Mouse (Mus musculus) regulatory T cell (primary cell): Measurements from ENCODE around the gene Igfbp1.

Source experiments
- in situ Hi-C: fragments of 300-600 bp; cut with MboI, MseI; formaldehyde crosslinking; loops from one replicate; pipeline ENCODE4 v1.15.1; 2025; ENCODE audit warnings: high pct_unique_total_duplicates

The Igfbp1 gene

GRCm38 (mm10) chr11:7228107-7228506 is 30.5 kb downstream of the Igfbp1 start:
- in situ Hi-C loops, result no loop called here

DNA sequence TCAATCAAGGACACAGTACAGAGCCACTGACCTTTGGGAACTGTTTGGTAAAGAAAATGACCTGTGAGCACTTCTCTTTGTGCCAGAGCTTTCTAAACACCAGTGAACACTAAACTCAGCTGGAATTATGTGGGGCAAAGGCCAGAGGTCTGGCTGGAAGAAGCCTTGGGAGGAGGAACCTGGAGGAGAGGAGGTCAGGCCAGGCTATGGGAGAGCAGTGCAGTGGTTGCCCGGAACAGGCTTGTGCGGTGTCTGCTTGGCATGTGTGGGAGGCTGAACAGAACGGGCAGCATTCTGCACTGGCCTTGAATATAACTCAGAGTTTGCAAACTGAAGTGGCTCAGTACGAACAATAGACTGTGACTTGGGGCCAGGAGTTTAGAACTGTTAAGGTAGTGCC is 32.4 kb downstream of the Igfbp1 start:
- in situ Hi-C loops, result no loop called here

DNA sequence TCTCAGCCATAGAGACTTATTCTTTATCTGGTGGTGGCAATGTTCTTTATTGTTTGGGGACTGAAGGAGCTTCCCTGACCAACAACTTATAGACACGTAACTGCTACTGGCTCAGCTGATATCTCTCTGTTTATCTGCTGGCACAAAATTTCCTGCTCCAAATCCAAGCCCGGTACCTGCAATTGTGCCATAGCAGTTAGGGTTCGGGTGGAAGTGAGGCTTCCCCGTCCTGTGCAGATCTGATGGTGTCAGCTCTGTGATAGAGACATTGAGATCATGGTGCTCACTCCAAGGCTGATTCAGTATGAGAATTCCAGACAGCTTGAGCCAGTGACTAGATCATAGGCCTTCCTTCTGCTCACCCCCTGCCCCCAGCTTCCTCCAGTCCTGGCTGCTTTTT is 34.4 kb downstream of the Igfbp1 start:
- in situ Hi-C loops, result no loop called here

GRCm38 (mm10) chr11:7233333-7233732 is 35.8 kb downstream of the Igfbp1 start:
- in situ Hi-C loops, result no loop called here

DNA sequence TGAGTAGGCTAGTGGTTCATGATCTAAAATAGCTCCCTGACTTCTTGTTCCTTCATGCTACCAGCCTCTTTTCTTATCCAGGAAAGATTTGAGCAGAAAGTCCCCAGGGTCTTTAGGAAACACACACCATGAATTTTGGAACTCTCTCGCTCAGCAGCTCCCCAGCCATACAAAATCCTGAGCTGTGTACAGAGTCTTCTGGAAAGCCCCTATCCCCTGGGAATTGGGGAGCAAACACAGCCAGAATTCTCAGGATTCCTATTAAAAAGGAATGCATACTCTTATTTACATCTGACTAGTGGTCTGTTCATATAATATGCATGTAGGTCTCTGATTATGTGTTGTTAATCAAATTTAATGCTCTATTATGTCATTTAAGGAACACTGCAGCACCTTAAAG is 36.9 kb downstream of the Igfbp1 start:
- in situ Hi-C loops, result no loop called here

DNA sequence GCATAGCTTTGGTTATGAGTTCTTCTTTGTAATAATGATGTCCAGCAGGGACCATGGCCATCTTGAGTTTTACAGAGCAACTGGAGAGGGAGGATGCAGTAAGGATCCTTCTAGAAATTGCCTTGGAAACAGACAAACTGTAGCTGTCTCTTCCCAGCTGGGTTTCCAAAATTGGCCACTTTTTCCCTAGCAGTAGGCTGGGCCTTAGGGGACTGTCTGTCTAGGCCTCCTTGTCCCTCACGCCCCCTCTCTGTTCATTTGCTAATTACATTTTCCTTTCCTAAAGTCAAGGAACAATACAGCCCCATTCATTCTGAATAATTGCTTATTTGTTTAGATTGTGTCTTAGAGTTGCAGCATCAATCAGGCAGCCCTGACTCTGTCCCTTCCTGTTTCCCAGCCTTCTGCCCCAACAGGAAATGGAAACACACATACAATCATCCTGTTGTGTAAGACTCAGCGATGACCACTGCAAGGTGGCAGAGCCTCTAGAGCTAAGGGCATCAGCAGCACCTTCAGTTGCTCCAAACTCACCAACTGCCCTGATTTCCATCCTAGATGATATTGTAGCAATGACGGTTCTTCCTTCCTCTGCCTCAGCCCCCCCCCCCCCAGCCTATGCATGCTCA is 37.5 kb downstream of the Igfbp1 start:
- in situ Hi-C loops, result no loop called here

- in situ Hi-C loops, result no loop called here
Measured at GRCm38 (mm10) chr11:7236751-7237150, 39.2 kb downstream of the Igfbp1 start.

DNA sequence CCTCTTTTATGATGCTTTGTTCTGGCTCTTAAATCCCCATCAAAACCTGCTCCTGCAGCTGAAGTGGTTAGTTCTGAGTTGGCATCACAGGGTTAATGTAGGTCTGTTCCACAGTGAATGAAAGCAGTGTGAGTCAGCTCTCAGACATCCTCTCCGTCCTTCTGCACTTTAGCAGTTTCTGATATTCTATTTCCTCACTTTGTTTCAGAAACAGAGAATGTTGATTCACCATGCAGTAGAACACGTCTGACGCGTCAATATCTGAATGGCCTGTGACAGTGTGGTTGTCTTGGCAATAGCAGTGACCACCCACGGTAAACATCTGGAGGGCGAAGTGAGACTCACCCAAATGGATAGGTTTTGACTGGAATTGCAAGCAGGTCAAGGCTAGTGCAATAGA is 40.1 kb downstream of the Igfbp1 start:
- in situ Hi-C loops, result no loop called here

DNA sequence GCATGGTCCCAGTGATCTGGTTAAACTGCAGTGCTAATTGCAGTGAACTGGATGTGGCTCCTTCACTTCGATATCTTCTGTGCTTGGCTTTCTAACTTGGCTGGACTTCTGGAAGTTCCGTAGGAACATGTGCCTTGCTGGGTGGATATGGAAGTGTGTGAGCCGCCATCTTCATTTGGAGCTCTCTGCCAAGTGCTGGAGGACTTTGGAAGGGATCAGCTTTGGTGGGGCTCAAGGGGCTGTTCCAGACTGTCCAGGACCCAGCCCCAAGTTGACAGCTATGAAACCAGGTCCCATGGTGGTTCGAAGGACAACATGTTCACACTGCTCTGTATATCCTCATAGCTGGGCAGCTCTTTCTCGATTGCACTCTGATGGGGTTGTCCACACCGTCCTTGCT is 41.0 kb downstream of the Igfbp1 start:
- in situ Hi-C loops, result no loop called here

DNA sequence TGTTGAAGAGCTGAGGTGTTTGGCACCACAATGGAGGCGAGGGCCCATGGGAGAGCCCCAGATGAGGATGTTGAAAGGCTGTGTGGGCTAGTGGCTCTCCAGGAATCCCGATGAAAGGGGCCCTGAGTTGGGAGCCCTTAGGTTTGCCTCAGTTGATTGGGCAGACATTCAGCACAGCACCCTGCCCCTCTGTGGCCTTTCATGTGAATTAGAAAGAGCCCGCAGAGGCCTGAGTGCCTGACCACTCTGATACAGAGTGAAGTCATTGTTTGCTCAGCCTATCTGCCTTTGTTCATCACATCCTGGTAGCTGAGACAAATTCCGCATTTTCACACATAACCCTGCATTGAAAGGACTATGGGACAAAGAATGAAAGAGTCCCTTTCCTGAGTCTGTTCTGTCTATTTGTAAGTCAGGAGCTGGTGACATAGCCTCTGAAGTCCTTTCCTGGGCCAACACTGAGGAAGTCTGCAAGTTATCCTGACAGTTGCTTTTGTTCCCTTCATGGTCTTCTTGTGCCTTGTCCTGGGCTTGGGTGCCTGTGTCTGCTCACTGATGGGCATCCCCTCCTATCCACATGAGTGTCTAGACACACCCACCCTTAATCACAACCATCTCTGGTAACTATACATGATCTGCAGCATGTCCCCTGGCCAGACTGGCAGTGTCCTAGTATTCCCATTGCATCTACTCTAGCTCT is 41.6 kb downstream of the Igfbp1 start:
- in situ Hi-C loops, result no loop called here

- in situ Hi-C loops, result no loop called here
Measured at GRCm38 (mm10) chr11:7244782-7245181, 47.2 kb downstream of the Igfbp1 start.

DNA sequence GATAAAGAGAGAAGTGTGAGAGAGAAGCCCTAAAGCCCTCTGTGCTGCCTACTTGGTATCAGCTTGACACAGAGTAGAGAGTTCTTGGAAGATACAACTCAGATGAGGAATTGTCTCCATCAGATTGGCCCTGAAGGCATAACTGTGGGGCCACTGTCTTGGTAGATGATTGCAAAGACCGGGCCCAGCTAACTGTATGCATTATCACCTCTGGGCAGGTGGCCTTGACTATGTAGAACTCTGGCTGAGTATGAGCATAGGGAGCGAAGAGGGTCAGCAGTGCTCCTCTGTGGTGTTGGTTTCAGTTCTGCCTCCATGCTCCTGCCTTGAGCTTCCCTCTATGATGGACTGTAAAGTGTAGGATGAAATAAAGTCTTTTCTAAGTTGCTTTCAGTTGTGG is 52.8 kb downstream of the Igfbp1 start:
- in situ Hi-C loops, result no loop called here

DNA sequence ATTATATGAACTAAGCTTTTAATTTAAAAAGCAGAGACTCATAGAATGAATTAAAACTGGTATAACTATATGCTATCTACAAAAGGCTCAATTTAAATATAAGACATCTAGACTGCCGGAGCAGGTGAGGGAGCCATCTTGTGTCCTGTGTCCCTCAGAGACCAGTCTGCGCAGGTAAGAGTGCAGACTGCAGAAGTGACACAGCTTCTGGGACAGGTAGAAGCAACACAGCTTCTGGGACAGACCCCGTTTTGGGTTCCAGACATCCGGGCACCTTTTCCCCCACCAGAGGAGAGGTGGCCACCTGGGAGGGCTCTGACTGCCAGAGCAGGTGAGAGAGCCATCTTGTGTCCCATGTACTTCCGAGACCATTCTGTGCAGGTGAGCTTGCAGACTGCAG is 53.3 kb downstream of the Igfbp1 start:
- in situ Hi-C loops, result no loop called here
